Mouse (Mus musculus) limb, embryonic 14.5 days (tissue): ENCODE measurements at regions not wholly inside any gene's neighbourhood (a gene's known extent, or its start where the extent isn't known, plus 50 kb on each side); places are given as distances from the start of the nearest gene placed in this dataset.

ENCODE experiments used
- ATAC-seq: fragments of 200-750 bp; cut with Nextera tagmentation; 2 replicates; pipeline ENCODE4 v1.8.0; 2017; ENCODE audit warnings: low read depth, moderate number of reproducible peaks, moderate TSS enrichment; ENCODE audit not compliant: low FRiP score
- DNase-seq: peaks from one replicate; pipeline ENCODE4 v3.0.0-alpha.2; 2015; ENCODE audit warnings: low spot score
- H3K27ac ChIP-seq: fragments of 300-500 bp; sonication (generic); replicated peaks from 2 replicates; pipeline ENCODE4 v1.5.1; 2014; ENCODE audit warnings: low read depth, mild to moderate bottlenecking, low read length, moderate library complexity, mixed read lengths
- H3K27me3 ChIP-seq: fragments of 300-500 bp; sonication (generic); 2 replicates; pipeline ENCODE4 v1.6.1; 2014; ENCODE audit warnings: low read length, mixed read lengths; ENCODE audit not compliant: control insufficient read depth, insufficient read depth
- H3K36me3 ChIP-seq: fragments of 300-500 bp; sonication (generic); 2 replicates; pipeline ENCODE4 v1.6.1; 2014; ENCODE audit warnings: mild to moderate bottlenecking, low read length, moderate library complexity, mixed read lengths; ENCODE audit not compliant: control insufficient read depth, insufficient read depth
- H3K4me1 ChIP-seq: fragments of 300-500 bp; sonication (generic); 2 replicates; pipeline ENCODE4 v1.6.1; 2014; ENCODE audit warnings: antibody characterized with exemption, low read length, mixed read lengths; ENCODE audit not compliant: control insufficient read depth, insufficient read depth
- H3K4me2 ChIP-seq: fragments of 300-500 bp; sonication (generic); replicated peaks from 2 replicates; pipeline ENCODE4 v1.6.1; 2014; ENCODE audit warnings: low read depth, mild to moderate bottlenecking, low read length, moderate library complexity; ENCODE audit not compliant: severe bottlenecking
- H3K4me3 ChIP-seq: fragments of 300-500 bp; sonication (generic); replicated peaks from 2 replicates; pipeline ENCODE4 v1.5.1; 2014; ENCODE audit warnings: low read length
- H3K9ac ChIP-seq: fragments of 300-500 bp; sonication (generic); 2 replicates; pipeline ENCODE4 v1.6.1; 2014; ENCODE audit warnings: mild to moderate bottlenecking, low read depth, low read length, moderate library complexity; ENCODE audit not compliant: severe bottlenecking
- H3K9me3 ChIP-seq: fragments of 300-500 bp; sonication (generic); 2 replicates; pipeline ENCODE4 v1.6.1; 2016; ENCODE audit warnings: low read length; ENCODE audit not compliant: control insufficient read depth
- POLR2A ChIP-seq: fragments of 200-500 bp; IDR thresholded peaks from 2 replicates; pipeline ENCODE4 v1.8.0; 2012; ENCODE audit warnings: inconsistent platforms, mild to moderate bottlenecking, moderate library complexity, borderline replicate concordance; ENCODE audit not compliant: insufficient read depth, insufficient read length; ENCODE audit errors: extremely low read depth
- WGBS: fragments of 180-500 bp; shearing (Covaris S2); extraction: QIAGEN DNeasy Blood & Tissue Kit; methylation state at CpG from one replicate; pipeline ENCODE4 v1.1.7; 2014; 5-methylcytosine and 5-hydroxymethylcytosine counted together

- Histone ChIP-seq H3K27ac (no peak overlapping the region), H3K4me3 (no peak overlapping the region), H3K4me2 (no peak overlapping the region), H3K9me3 (no peaks in the 10 kb centered on the region), H3K4me1 (no peaks in the 10 kb centered on the region), H3K9ac (no peak overlapping the region), H3K36me3 (no peaks in the 10 kb centered on the region), H3K27me3 (no peaks in the 10 kb centered on the region)
- DNase-seq (no peak), ATAC-seq (no peak)
- TF ChIP-seq POLR2A: no peak
- 94% methylated on average over 5 of the region's 5 CpGs for WGBS
These were observed 554.5 kb upstream of the Cdh11 start for GRCm38 (mm10) chr8:103339951-103340350.

DNA sequence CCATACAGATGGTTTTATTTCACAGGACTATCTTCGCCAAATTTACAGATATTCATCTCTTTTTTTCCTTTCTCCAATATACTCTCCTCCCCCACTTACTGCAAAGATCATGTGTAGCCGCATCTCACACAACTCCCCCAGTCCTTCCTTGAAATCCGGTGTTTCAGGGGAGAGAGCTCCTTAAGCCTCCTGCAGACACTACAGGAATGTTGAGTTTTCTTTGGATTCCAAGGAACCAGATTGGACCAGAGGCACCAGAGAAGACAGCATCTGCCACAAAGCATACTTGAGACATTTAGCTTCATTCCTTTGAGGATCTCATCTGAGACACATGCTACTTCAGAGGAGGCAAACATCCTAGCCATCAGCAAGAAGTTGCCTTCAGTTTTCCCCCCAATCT lies 558.4 kb upstream of the Cdh11 start:
- Histone ChIP-seq H3K27ac (no peak overlapping the region), H3K9me3 (no peaks in the 10 kb centered on the region), H3K36me3 (no peaks in the 10 kb centered on the region), H3K4me2 (no peak overlapping the region), H3K4me3 (no peak overlapping the region), H3K4me1 (peaks cover 4% of the 10 kb centered on the region; the same call in 1 of the 2 replicates), H3K9ac (no peak overlapping the region), H3K27me3 (no peaks in the 10 kb centered on the region)
- ATAC-seq: no peak
- 88% methylated on average over 3 of the region's 3 CpGs for WGBS
- no peak for TF ChIP-seq POLR2A
- no peak for DNase-seq

DNA sequence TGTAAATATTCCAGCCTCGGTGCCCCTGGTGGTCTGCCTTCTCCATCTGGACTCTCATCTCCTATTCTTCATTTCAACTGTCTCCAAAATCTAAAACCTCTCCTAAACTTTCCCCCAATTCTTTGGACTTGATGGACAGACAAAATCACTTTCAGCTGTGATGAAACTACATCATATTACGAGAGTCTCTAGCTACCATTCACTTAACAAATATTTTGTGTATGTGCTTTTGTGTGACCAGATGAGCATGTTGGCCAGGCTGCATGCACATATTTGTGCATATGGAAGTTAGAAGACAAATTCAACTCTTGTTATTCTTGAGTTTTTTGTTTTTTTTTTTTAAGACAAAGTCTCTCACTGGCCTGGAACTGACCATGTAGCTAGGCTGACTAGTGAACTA lies 559.4 kb upstream of the Cdh11 start:
- Histone ChIP-seq H3K27ac (no peak overlapping the region), H3K4me2 (no peak overlapping the region), H3K36me3 (no peaks in the 10 kb centered on the region), H3K4me1 (peaks cover 4% of the 10 kb centered on the region; the same call in 1 of the 2 replicates), H3K9ac (no peak overlapping the region), H3K4me3 (no peak overlapping the region), H3K9me3 (no peaks in the 10 kb centered on the region), H3K27me3 (no peaks in the 10 kb centered on the region)
- DNase-seq: no peak
- 77% methylated on average over 2 of the region's 2 CpGs for WGBS
- no peak for TF ChIP-seq POLR2A
- ATAC-seq: no peak

DNA sequence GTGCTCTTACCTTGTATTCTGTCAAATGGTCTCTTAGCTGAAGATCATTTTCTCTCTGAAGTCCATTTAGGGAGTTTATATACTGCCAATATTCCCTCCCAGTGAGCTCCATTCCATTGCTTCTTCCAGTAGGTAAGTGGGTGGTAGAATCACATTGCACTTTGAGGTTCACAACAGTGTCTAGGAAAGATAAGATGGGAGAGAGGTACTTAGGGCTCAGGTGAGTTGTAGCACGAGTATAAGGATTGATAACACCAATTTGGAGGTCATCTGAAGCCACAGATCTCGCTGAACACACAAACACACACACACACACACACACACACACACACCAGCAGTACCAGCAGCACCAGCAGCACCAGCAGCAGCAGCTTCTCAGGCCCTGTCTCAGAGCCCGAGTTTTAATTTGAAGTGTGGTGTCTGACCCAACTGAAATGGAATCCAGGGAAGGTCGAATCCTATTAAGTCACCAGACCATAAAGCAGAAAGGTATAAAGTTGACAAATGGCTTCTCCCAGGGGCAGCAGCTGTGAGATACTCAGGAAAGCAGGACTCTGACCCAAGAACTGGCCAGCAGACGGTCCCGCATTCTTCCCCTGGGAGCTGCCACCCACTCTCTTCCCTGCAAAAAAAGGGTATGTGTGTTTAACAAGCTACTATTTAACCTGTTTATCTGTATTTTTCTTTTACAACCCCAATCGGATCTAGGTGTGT lies 561.9 kb upstream of the Cdh11 start:
- H3K4me3 ChIP-seq: no peak overlapping the region
- H3K27ac ChIP-seq: no peak overlapping the region
- H3K9me3 ChIP-seq: no peaks in the 10 kb centered on the region
- no peaks in the 10 kb centered on the region for H3K36me3 ChIP-seq
- peaks cover 6% of the 10 kb centered on the region; the same call in 1 of the 2 replicates for H3K4me1 ChIP-seq
- no peak for TF ChIP-seq POLR2A
- no peak overlapping the region for H3K4me2 ChIP-seq
- DNase-seq: no peak
- H3K9ac ChIP-seq: no peak overlapping the region
- H3K27me3 ChIP-seq: no peaks in the 10 kb centered on the region
- WGBS: 31% methylated on average over 7 of the region's 7 CpGs
- ATAC-seq: no peak

DNA sequence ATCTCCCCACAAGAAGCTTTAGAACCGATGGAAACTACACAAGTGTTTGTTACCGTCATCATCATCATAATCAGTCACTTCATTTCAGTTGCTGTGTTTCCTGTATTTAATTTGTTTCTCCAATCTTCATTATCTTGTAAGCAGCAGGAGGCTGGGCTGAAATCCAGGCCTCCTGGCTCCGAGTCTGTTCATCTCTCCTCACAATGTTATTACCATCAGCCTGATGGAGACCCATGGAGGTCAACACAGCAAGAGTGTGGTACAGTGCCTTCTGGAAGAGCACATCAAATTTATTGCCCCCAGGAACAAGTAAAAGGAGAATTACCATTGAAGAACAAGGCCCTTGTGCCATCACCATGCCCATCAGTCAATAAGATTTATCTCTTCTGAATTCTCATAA lies 576.3 kb upstream of the Cdh11 start:
- WGBS: 74% methylated on average over 3 of the region's 3 CpGs
- ATAC-seq: no peak

More for the DNA sequence above, 576.3 kb upstream of the Cdh11 start:
- H3K4me1 ChIP-seq: 0 out of 2 replicates have a peak, but pooled peaks cover 2% of the 10 kb centered on the region
- H3K4me3 ChIP-seq: no peak overlapping the region
- H3K9me3 ChIP-seq: no peaks in the 10 kb centered on the region
- no peak overlapping the region for H3K9ac ChIP-seq
- H3K36me3 ChIP-seq: no peaks in the 10 kb centered on the region
- no peak for DNase-seq
- no peak overlapping the region for H3K27ac ChIP-seq
- H3K27me3 ChIP-seq: no peaks in the 10 kb centered on the region
- no peak for TF ChIP-seq POLR2A
- no peak overlapping the region for H3K4me2 ChIP-seq
